Mouse (Mus musculus) cortical plate, adult 2 months (tissue): ENCODE data around the gene Slc25a38. TPM values are rescaled to one million over a fixed set of nuclear protein-coding genes. Genes with fewer than 3 reads are reported as not detected.

ENCODE experiments used
- H3K27ac ChIP-seq: fragments of 200-500 bp; 2 replicates; pipeline ENCODE4 v1.5.1; 2012; ENCODE audit warnings: low read length, control low read depth, inconsistent platforms; ENCODE audit not compliant: insufficient read depth
- H3K4me1 ChIP-seq: fragments of 200-500 bp; 2 replicates; pipeline ENCODE4 v1.6.1; 2011; ENCODE audit warnings: low read length; ENCODE audit not compliant: control insufficient read depth, insufficient read depth
- H3K4me3 ChIP-seq: fragments of 200-500 bp; 2 replicates; pipeline ENCODE4 v1.5.1; 2011; ENCODE audit warnings: mild to moderate bottlenecking, low read length, control low read depth; ENCODE audit not compliant: insufficient read depth
- CTCF ChIP-seq: fragments of 200-500 bp; IDR thresholded peaks from 2 replicates; pipeline ENCODE4 v1.5.1; 2011; ENCODE audit warnings: mild to moderate bottlenecking, control low read depth, low read length; ENCODE audit not compliant: insufficient read depth; ENCODE audit errors: extremely low read depth
- POLR2A ChIP-seq: fragments of 200-500 bp; IDR thresholded peaks from 2 replicates; pipeline ENCODE4 v1.6.1; 2011; ENCODE audit warnings: mild to moderate bottlenecking, low read length, control low read depth; ENCODE audit not compliant: insufficient read depth; ENCODE audit errors: extremely low read depth
- polyA plus RNA-seq: library from polyadenylated mRNA; depleted of rRNA; stranded (reverse); fragments of >200 nt; gene quantifications from 2 replicates; pipeline ENCODE4 v1.2.3, GENCODE M21; 2012; rRNA removed

The Slc25a38 gene
- polyA plus RNA-seq, 1 experiment, result 23.3 TPM

DNA sequence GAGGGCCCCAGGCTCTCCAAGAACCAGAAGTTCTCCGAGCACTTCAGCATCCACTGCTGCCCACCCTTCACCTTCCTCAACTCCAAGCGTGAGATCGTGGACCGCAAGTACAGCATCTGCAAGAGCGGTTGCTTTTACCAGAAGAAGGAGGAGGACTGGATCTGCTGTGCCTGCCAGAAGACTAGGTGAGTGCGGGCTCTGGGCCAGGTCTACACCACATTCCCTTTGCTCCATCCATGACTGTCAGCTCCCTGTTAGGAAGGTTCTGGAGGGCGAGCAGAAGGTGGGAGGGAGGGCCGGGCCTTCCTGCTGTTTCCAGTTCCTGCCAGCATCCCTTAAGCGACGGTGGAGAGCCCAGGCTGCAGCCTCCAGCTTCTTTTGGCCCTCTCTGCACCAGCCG, 57.7 kb downstream of the Slc25a38 start:
- Histone ChIP-seq H3K4me1 (no peaks in the 10 kb centered on the region), H3K27ac (no peak overlapping the region), H3K4me3 (no peak overlapping the region)
- TF ChIP-seq CTCF (no peak), POLR2A (no peak)

DNA sequence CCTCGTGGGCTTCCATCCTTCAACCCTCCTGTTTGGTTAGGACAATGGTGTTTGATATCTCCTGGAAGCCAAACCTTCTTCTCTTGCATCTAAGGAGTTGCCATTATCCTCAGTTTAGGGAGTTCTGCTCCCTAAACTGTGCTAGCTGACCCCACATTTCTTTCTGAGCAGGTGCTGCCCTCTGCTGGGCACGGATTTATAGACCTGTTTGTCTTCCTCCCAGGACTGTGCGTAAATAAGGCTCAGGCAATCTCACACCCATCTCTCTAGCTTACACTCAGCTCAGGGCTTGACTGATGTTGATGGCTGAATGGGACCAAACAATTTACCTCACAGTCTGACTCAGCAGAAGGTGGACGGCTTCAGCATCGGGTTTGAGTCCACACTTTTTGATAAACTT, 61.1 kb downstream of the Slc25a38 start:
- H3K4me3 ChIP-seq, result no peak overlapping the region
- peaks cover 1% of the 10 kb centered on the region; the same call in 1 of the 2 replicates for H3K4me1 ChIP-seq
- TF ChIP-seq POLR2A, result no peak
- TF ChIP-seq CTCF, result peak; percentile 73
- H3K27ac ChIP-seq, result no peak overlapping the region

Other genes starting within 250 kb of the Slc25a38 start
- 68.8 and 76.2 TPM in 2 replicates for gene Wdr48, start 215.5 kb upstream of the Slc25a38 start, polyA plus RNA-seq
- gene Gorasp1, start 172.8 kb upstream of the Slc25a38 start, polyA plus RNA-seq, result 20.0 and 20.6 TPM in 2 replicates
- gene Ttc21a, start 172.8 kb upstream of the Slc25a38 start, polyA plus RNA-seq, result 0.26 and 0.63 TPM in 2 replicates
- 14.8 and 21.3 TPM in 2 replicates for gene Csrnp1, start 125.7 kb upstream of the Slc25a38 start, polyA plus RNA-seq
- 0.04 TPM in 2 replicates for gene Xirp1, start 86.8 kb upstream of the Slc25a38 start, polyA plus RNA-seq
- 38.2 and 40.9 TPM in 2 replicates for gene Cx3cr1, start 40.5 kb upstream of the Slc25a38 start, polyA plus RNA-seq
- 0.08 TPM in 1 of 2 replicates, not detected in the other for gene Ccr8, start 18.3 kb upstream of the Slc25a38 start, polyA plus RNA-seq
- 945 and 968 TPM in 2 replicates for gene Rpsa, start 17.3 kb downstream of the Slc25a38 start, polyA plus RNA-seq
- 1,050 and 1,403 TPM in 2 replicates for gene Mobp, start 39.3 kb downstream of the Slc25a38 start, polyA plus RNA-seq
- 47.7 and 57.5 TPM in 2 replicates for gene Myrip, start 191.1 kb downstream of the Slc25a38 start, polyA plus RNA-seq